Comparison of ENCODE assay signal across 22 mouse cellular contexts in genomic region chr2:34563865-34564264, GRCm38 (mm10).
DNase-seq lines count a peak whose midpoint lies in the region; ATAC-seq and TF ChIP-seq lines count a peak whose summit lies in the region.
"Had no signal": no experiment of that assay in that cellular context is flagged by ENCODE, and none has a peak within 500 bp of the region (broad histone marks: within the 10 kb centered on the region; RNA-seq: fewer than 3 reads in every experiment).

No protein-coding gene starts in this region.

- no peak overlapping the region for H3K4me2 ChIP-seq in heart, embryonic 16.5 days (ENCODE audit: low read depth, low read length)
- no peak overlapping the region for H3K4me2 ChIP-seq in liver, embryonic 12.5 days
- H3K4me2 ChIP-seq in liver, embryonic 13.5 days: no peak overlapping the region
- no peak overlapping the region for H3K4me2 ChIP-seq in stomach, postnatal 0 days (replicated peaks; ENCODE audit: low read depth)
- H3K4me2 ChIP-seq: forebrain, embryonic 12.5 days; limb, embryonic 13.5 days; midbrain, embryonic 15.5 days had no signal

- peaks cover 16% of the 10 kb centered on the region for H3K4me1 ChIP-seq in heart, embryonic 16.5 days (ENCODE audit: control insufficient read depth, insufficient read depth, low read length)
- peaks cover 13% of the 10 kb centered on the region for H3K4me1 ChIP-seq in liver, embryonic 12.5 days
- H3K4me1 ChIP-seq in liver, embryonic 13.5 days (replicated peaks): peaks cover 11% of the 10 kb centered on the region
- no peaks in the 10 kb centered on the region for H3K4me1 ChIP-seq in stomach, postnatal 0 days (replicated peaks; ENCODE audit: control insufficient read depth, insufficient read depth)
- H3K4me1 ChIP-seq: forebrain, embryonic 12.5 days; midbrain, embryonic 15.5 days had no signal

- no peaks in the 10 kb centered on the region for H3K9me3 ChIP-seq in heart, embryonic 16.5 days (replicated peaks; ENCODE audit: control insufficient read depth, low read length)
- H3K9me3 ChIP-seq in liver, embryonic 12.5 days (replicated peaks): no peaks in the 10 kb centered on the region
- H3K9me3 ChIP-seq in liver, embryonic 13.5 days (replicated peaks): no peaks in the 10 kb centered on the region
- no peaks in the 10 kb centered on the region for H3K9me3 ChIP-seq in stomach, postnatal 0 days (ENCODE audit: control insufficient read depth, low read length)
- H3K9me3 ChIP-seq: embryonic facial prominence, embryonic 10.5 days; forebrain, embryonic 12.5 days; limb, embryonic 13.5 days; megakaryocyte, embryonic 14.5 days; midbrain, embryonic 15.5 days had no signal

- no peaks in the 10 kb centered on the region for H3K27me3 ChIP-seq in heart, embryonic 16.5 days (ENCODE audit: control insufficient read depth, insufficient read depth, low read length)
- no peaks in the 10 kb centered on the region for H3K27me3 ChIP-seq in liver, embryonic 12.5 days (replicated peaks)
- no peaks in the 10 kb centered on the region for H3K27me3 ChIP-seq in liver, embryonic 13.5 days
- no peaks in the 10 kb centered on the region for H3K27me3 ChIP-seq in stomach, postnatal 0 days (ENCODE audit: control insufficient read depth, insufficient read depth, low read length)
- H3K27me3 ChIP-seq: limb, embryonic 13.5 days; megakaryocyte, embryonic 14.5 days had no signal

- ATAC-seq in heart, embryonic 16.5 days (replicated peaks; ENCODE audit: extremely low read depth, insufficient read depth, low FRiP score): no peak
- peak; percentile 58 for ATAC-seq in liver, embryonic 12.5 days
- ATAC-seq in liver, embryonic 13.5 days (ENCODE audit: low read depth): peak; percentile 43; the same call in 1 of the 2 replicates
- no peak for ATAC-seq in stomach, postnatal 0 days (ENCODE audit: low FRiP score, low TSS enrichment)
- no peak for ATAC-seq in cerebellum, adult (ENCODE audit: insufficient number of reproducible peaks, low FRiP score, low TSS enrichment)
- ATAC-seq: hindbrain, embryonic 16.5 days; midbrain, embryonic 15.5 days had no signal

- H3K4me3 ChIP-seq in heart, embryonic 16.5 days (ENCODE audit: low read length): no peak overlapping the region
- H3K4me3 ChIP-seq in liver, embryonic 12.5 days: no peak overlapping the region
- no peak overlapping the region for H3K4me3 ChIP-seq in liver, embryonic 13.5 days (replicated peaks)
- no peak overlapping the region for H3K4me3 ChIP-seq in stomach, postnatal 0 days (ENCODE audit: low read depth, low read length)
- H3K4me3 ChIP-seq: embryonic facial prominence, embryonic 10.5 days; forebrain, embryonic 12.5 days; limb, embryonic 13.5 days; megakaryocyte, embryonic 14.5 days; midbrain, embryonic 15.5 days; myocyte had no signal

- H3K27ac ChIP-seq in heart, embryonic 16.5 days (ENCODE audit: low read length): peak overlapping the region; percentile 35; the same call in 1 of the 2 replicates
- no peak overlapping the region for H3K27ac ChIP-seq in liver, embryonic 12.5 days
- no peak overlapping the region for H3K27ac ChIP-seq in liver, embryonic 13.5 days
- 0 out of 2 replicates have a peak overlapping the region, but pooled peaks have one; percentile 5 for H3K27ac ChIP-seq in stomach, postnatal 0 days (replicated peaks)
- H3K27ac ChIP-seq: embryonic facial prominence, embryonic 10.5 days; forebrain, embryonic 12.5 days; limb, embryonic 13.5 days had no signal

- peak; percentile 37 for TF ChIP-seq CTCF in stomach, postnatal 0 days (IDR thresholded peaks at IDR 0.05; ENCODE audit: low read depth)

- no peak for DNase-seq in heart, postnatal 4 days
- no peak for DNase-seq in liver
- no peak for DNase-seq in liver, embryonic 13.5 days
- no peak for DNase-seq in stomach, postnatal 0 days (ENCODE audit: low spot score)
- DNase-seq: adrenal gland, adult 2 months; cerebellum, adult 8-10 months; gastrocnemius, postnatal 25 days; kidney, adult 8-10 months; kidney, postnatal 36 days; lung, adult 18-20 months; lung, postnatal 14 days; thymus, postnatal 36 days had no signal

- no peak overlapping the region for H3K9ac ChIP-seq in heart, embryonic 16.5 days (ENCODE audit: low read length)
- H3K9ac ChIP-seq in liver, embryonic 12.5 days: no peak overlapping the region
- no peak overlapping the region for H3K9ac ChIP-seq in liver, embryonic 13.5 days
- H3K9ac ChIP-seq in stomach, postnatal 0 days (ENCODE audit: low read length): no peak overlapping the region
- H3K9ac ChIP-seq: forebrain, embryonic 12.5 days; limb, embryonic 13.5 days; midbrain, embryonic 15.5 days had no signal

- TF ChIP-seq EP300 in stomach, postnatal 0 days (optimal IDR thresholded peaks at IDR 0.05): no peak

- 0 out of 2 replicates have a peak, but pooled peaks cover 1% of the 10 kb centered on the region for H3K36me3 ChIP-seq in heart, embryonic 16.5 days (ENCODE audit: control insufficient read depth, insufficient read depth)
- H3K36me3 ChIP-seq in liver, embryonic 12.5 days: no peaks in the 10 kb centered on the region; the same call in 1 of the 2 replicates
- H3K36me3 ChIP-seq in liver, embryonic 13.5 days: no peaks in the 10 kb centered on the region
- no peaks in the 10 kb centered on the region for H3K36me3 ChIP-seq in stomach, postnatal 0 days (ENCODE audit: control insufficient read depth, insufficient read depth, low read length)
- H3K36me3 ChIP-seq: embryonic facial prominence, embryonic 10.5 days; limb, embryonic 13.5 days; midbrain, embryonic 15.5 days had no signal

Comparison
In these comparisons a context has a peak if more than half of its experiments do, and no peak if none do; other contexts are left out.
1. ATAC-seq: peak in liver, embryonic 12.5 days (single experiment) and liver, embryonic 13.5 days (single experiment); none in heart, embryonic 16.5 days (single experiment), stomach, postnatal 0 days (single experiment) and cerebellum, adult (single experiment).
2. H3K27ac ChIP-seq: peak in heart, embryonic 16.5 days (single experiment) and stomach, postnatal 0 days (single experiment); none in liver, embryonic 12.5 days (single experiment) and liver, embryonic 13.5 days (single experiment).